11 mouse cellular contexts compared by ENCODE assay signal in the genomic region with DNA sequence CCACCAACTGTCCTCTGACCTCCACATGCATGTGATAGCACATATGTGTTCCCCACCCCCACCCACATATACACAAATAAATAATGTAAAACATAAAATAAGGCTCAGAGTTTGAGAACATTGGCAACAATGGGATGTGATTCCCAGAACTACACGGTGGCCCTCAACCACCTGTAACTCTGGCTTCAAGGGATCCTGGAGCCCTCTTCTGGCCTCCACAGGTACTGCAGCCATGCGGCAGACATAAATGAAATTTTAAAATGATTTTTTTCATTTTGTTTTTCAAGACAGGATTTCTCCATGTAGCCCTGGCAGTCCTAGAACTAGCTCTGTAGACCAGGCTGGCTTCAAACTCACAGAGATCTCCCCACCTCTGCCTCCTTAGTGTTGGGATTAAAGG.
A peak's percentile ranks its signal among the peaks of the same experiment; 100 is the strongest.
DNase-seq lines count a peak whose midpoint lies in the region; ATAC-seq and TF ChIP-seq lines count a peak whose summit lies in the region.
"Had no signal": no experiment of that assay in that cellular context is flagged by ENCODE, and none has a peak within 500 bp of the region (broad histone marks: within the 10 kb centered on the region; RNA-seq: fewer than 3 reads in every experiment).

No protein-coding gene starts in this region.

- H3K4me3 ChIP-seq in left cerebral cortex, adult 2 months, result no peak overlapping the region
- H3K4me3 ChIP-seq: heart, embryonic 13.5 days; midbrain, embryonic 12.5 days had no signal

- no peak for ATAC-seq in CD4-positive, CD25-positive, alpha-beta regulatory T cell, adult 4 months

- H3K27ac ChIP-seq in left cerebral cortex, adult 2 months, result peak overlapping the region; percentile 70; the same call in 1 of the 2 replicates
- H3K27ac ChIP-seq: heart, embryonic 13.5 days; midbrain, embryonic 12.5 days had no signal

- intact Hi-C loops in left cerebral cortex, adult 2 months (cut with DNase I), result no loop called here
- intact Hi-C loops in left cerebral cortex, postnatal 10 days (cut with DNase I), result loop anchor here (5.0 kb wide), 1 partner anchor 119 kb away; no protein-coding TSS in a partner anchor

- DNase-seq in CD4-positive, CD25-positive, alpha-beta regulatory T cell, adult 2 months (ENCODE audit: low read depth, low spot score), result peak; percentile 52
- no peak for DNase-seq in left cerebral cortex, adult 2 months (ENCODE audit: extremely low spot score in 1 of 2, low spot score in 2 of 2)
- DNase-seq in left cerebral cortex, postnatal 10 days (ENCODE audit: extremely low spot score in 1 of 2, low spot score in 2 of 2), result no peak
- DNase-seq in thymus, postnatal 14 days, result peak; percentile 21
- DNase-seq in thymus, postnatal 36 days, result no peak
- DNase-seq in urinary bladder, adult 18-20 months (ENCODE audit: low spot score in 2 of 2), result no peak
- DNase-seq in kidney, adult 9 months, result no peak
- DNase-seq: kidney, adult 11 months had no signal

- TF ChIP-seq CTCF in left cerebral cortex, adult 2 months (IDR thresholded peaks at IDR 0.05), result peak; percentile 65

Comparison
In these comparisons a context has a peak if more than half of its experiments do, and no peak if none do; other contexts are left out.
1. DNase-seq: peak in CD4-positive, CD25-positive, alpha-beta regulatory T cell, adult 2 months (single experiment) and thymus, postnatal 14 days (single experiment); none in left cerebral cortex, adult 2 months (0 of 2), left cerebral cortex, postnatal 10 days (0 of 2), thymus, postnatal 36 days (0 of 2), urinary bladder, adult 18-20 months (0 of 2) and kidney, adult 9 months (single experiment).